Mouse (Mus musculus): ENCODE results near the gene Slc23a2. TPM values are rescaled to one million over a fixed set of nuclear protein-coding genes. Genes with fewer than 3 reads are reported as not detected.

Slc23a2 gene
- polyA plus RNA-seq, 1 experiment from 2014 or later = 12.5 TPM

- Histone ChIP-seq H3K4me2 (no peak overlapping the region), H3K27me3 (no peaks in the 10 kb centered on the region), H3K36me3 (no peaks in the 10 kb centered on the region), H3K4me1 (replicated peaks) (0 out of 2 replicates have a peak, but pooled peaks cover 11% of the 10 kb centered on the region), H3K9ac (replicated peaks) (no peak overlapping the region), H3K4me3 (replicated peaks) (no peak overlapping the region), H3K27ac (0 out of 2 replicates have a peak overlapping the region, but pooled peaks have one; percentile 12), H3K9me3 (no peaks in the 10 kb centered on the region)
- no peak for ATAC-seq (ENCODE audit: insufficient number of reproducible peaks, insufficient read depth, low FRiP score, low TSS enrichment, low read depth)
- 85% methylated on average over 3 of the region's 3 CpGs for WGBS
Observed at GRCm38 (mm10) chr2:132019372-132019811, 125.5 kb downstream of the Slc23a2 start.

GRCm38 (mm10) chr2:132018156-132018555 lies 126.8 kb downstream of the Slc23a2 start:
- no peak overlapping the region for H3K9ac ChIP-seq (replicated peaks)
- no peaks in the 10 kb centered on the region for H3K9me3 ChIP-seq
- H3K4me1 ChIP-seq (replicated peaks) = 0 out of 2 replicates have a peak, but pooled peaks cover 11% of the 10 kb centered on the region
- no peak overlapping the region for H3K4me2 ChIP-seq
- no peaks in the 10 kb centered on the region for H3K27me3 ChIP-seq
- H3K4me3 ChIP-seq (replicated peaks) = no peak overlapping the region
- no peak for ATAC-seq (ENCODE audit: insufficient number of reproducible peaks, insufficient read depth, low FRiP score, low TSS enrichment, low read depth)
- WGBS = 62% methylated on average over 4 of the region's 4 CpGs
- no peak overlapping the region for H3K27ac ChIP-seq
- no peaks in the 10 kb centered on the region for H3K36me3 ChIP-seq

GRCm38 (mm10) chr2:132017611-132018010 lies 127.3 kb downstream of the Slc23a2 start:
- no peak for ATAC-seq (ENCODE audit: insufficient number of reproducible peaks, insufficient read depth, low FRiP score, low TSS enrichment, low read depth)
- H3K36me3 ChIP-seq = no peaks in the 10 kb centered on the region
- 26% methylated on average over 7 of the region's 7 CpGs for WGBS
- no peaks in the 10 kb centered on the region for H3K9me3 ChIP-seq
- H3K27me3 ChIP-seq = no peaks in the 10 kb centered on the region
- H3K4me3 ChIP-seq (replicated peaks) = no peak overlapping the region
- no peak overlapping the region for H3K9ac ChIP-seq (replicated peaks)
- H3K4me1 ChIP-seq (replicated peaks) = 0 out of 2 replicates have a peak, but pooled peaks cover 11% of the 10 kb centered on the region
- H3K27ac ChIP-seq = no peak overlapping the region
- no peak overlapping the region for H3K4me2 ChIP-seq

- no peak overlapping the region for H3K27ac ChIP-seq
- no peaks in the 10 kb centered on the region for H3K36me3 ChIP-seq
- no peak overlapping the region for H3K4me3 ChIP-seq (replicated peaks)
- no peak overlapping the region for H3K9ac ChIP-seq (replicated peaks)
- H3K27me3 ChIP-seq = no peaks in the 10 kb centered on the region
- no peak for ATAC-seq (ENCODE audit: insufficient number of reproducible peaks, insufficient read depth, low FRiP score, low TSS enrichment, low read depth)
- H3K9me3 ChIP-seq = no peaks in the 10 kb centered on the region
- no peak overlapping the region for H3K4me2 ChIP-seq
- H3K4me1 ChIP-seq (replicated peaks) = 0 out of 2 replicates have a peak, but pooled peaks cover 10% of the 10 kb centered on the region
- 86% methylated on average over 1 of the region's 1 CpGs for WGBS
Observed at GRCm38 (mm10) chr2:132016034-132016433, 128.9 kb downstream of the Slc23a2 start.

GRCm38 (mm10) chr2:132013152-132013551 lies 131.8 kb downstream of the Slc23a2 start:
- Histone ChIP-seq H3K9ac (replicated peaks) (no peak overlapping the region), H3K4me1 (replicated peaks) (peaks cover 10% of the 10 kb centered on the region), H3K27me3 (no peaks in the 10 kb centered on the region), H3K36me3 (no peaks in the 10 kb centered on the region), H3K4me3 (replicated peaks) (no peak overlapping the region), H3K9me3 (no peaks in the 10 kb centered on the region), H3K4me2 (no peak overlapping the region), H3K27ac (no peak overlapping the region)
- no peak for ATAC-seq (ENCODE audit: insufficient number of reproducible peaks, insufficient read depth, low FRiP score, low TSS enrichment, low read depth)
- WGBS = 89% methylated on average over 4 of the region's 4 CpGs

GRCm38 (mm10) chr2:132010781-132011180 lies 134.1 kb downstream of the Slc23a2 start:
- peaks cover 32% of the 10 kb centered on the region for H3K4me1 ChIP-seq (replicated peaks)
- WGBS = 81% methylated on average over 2 of the region's 2 CpGs
- no peak overlapping the region for H3K27ac ChIP-seq
- no peaks in the 10 kb centered on the region for H3K9me3 ChIP-seq
- no peaks in the 10 kb centered on the region for H3K27me3 ChIP-seq
- H3K36me3 ChIP-seq = no peaks in the 10 kb centered on the region
- H3K4me3 ChIP-seq (replicated peaks) = no peak overlapping the region
- H3K4me2 ChIP-seq = no peak overlapping the region
- ATAC-seq (ENCODE audit: insufficient number of reproducible peaks, insufficient read depth, low FRiP score, low TSS enrichment, low read depth) = no peak
- H3K9ac ChIP-seq (replicated peaks) = no peak overlapping the region

GRCm38 (mm10) chr2:132008186-132008585 lies 136.7 kb downstream of the Slc23a2 start:
- Histone ChIP-seq H3K9me3 (no peaks in the 10 kb centered on the region), H3K4me3 (replicated peaks) (no peak overlapping the region), H3K4me1 (replicated peaks) (peaks cover 50% of the 10 kb centered on the region), H3K27ac (peak overlapping the region; percentile 83), H3K27me3 (no peaks in the 10 kb centered on the region), H3K36me3 (no peaks in the 10 kb centered on the region), H3K9ac (replicated peaks) (no peak overlapping the region), H3K4me2 (no peak overlapping the region)
- 22% methylated on average over 4 of the region's 4 CpGs for WGBS
- peak; percentile 53; the same call in 1 of the 2 replicates for ATAC-seq (ENCODE audit: insufficient number of reproducible peaks, insufficient read depth, low FRiP score, low TSS enrichment, low read depth)

GRCm38 (mm10) chr2:132007475-132007819 lies 137.5 kb downstream of the Slc23a2 start:
- Histone ChIP-seq H3K4me3 (replicated peaks) (no peak overlapping the region), H3K9me3 (no peaks in the 10 kb centered on the region), H3K27ac (peak overlapping the region; percentile 83; the same call in 1 of the 2 replicates), H3K9ac (replicated peaks) (no peak overlapping the region), H3K36me3 (no peaks in the 10 kb centered on the region), H3K27me3 (no peaks in the 10 kb centered on the region), H3K4me2 (no peak overlapping the region), H3K4me1 (replicated peaks) (peaks cover 50% of the 10 kb centered on the region)
- ATAC-seq (ENCODE audit: insufficient number of reproducible peaks, insufficient read depth, low FRiP score, low TSS enrichment, low read depth) = no peak
- WGBS = 28% methylated on average over 6 of the region's 6 CpGs

GRCm38 (mm10) chr2:132006561-132007474 lies 138.1 kb downstream of the Slc23a2 start:
- no peak for ATAC-seq (ENCODE audit: insufficient number of reproducible peaks, insufficient read depth, low FRiP score, low TSS enrichment, low read depth)
- no peaks in the 10 kb centered on the region for H3K9me3 ChIP-seq
- no peaks in the 10 kb centered on the region for H3K27me3 ChIP-seq
- H3K9ac ChIP-seq (replicated peaks) = no peak overlapping the region
- 75% methylated on average over 18 of the region's 18 CpGs for WGBS
- H3K4me3 ChIP-seq (replicated peaks) = no peak overlapping the region
- no peak overlapping the region for H3K4me2 ChIP-seq
- H3K27ac ChIP-seq = peak overlapping the region; percentile 47
- no peaks in the 10 kb centered on the region for H3K36me3 ChIP-seq
- H3K4me1 ChIP-seq (replicated peaks) = peaks cover 50% of the 10 kb centered on the region

GRCm38 (mm10) chr2:132005445-132005844 lies 139.5 kb downstream of the Slc23a2 start:
- no peak overlapping the region for H3K9ac ChIP-seq (replicated peaks)
- H3K9me3 ChIP-seq = no peaks in the 10 kb centered on the region
- H3K4me1 ChIP-seq (replicated peaks) = peaks cover 50% of the 10 kb centered on the region
- no peak for ATAC-seq (ENCODE audit: insufficient number of reproducible peaks, insufficient read depth, low FRiP score, low TSS enrichment, low read depth)
- no peaks in the 10 kb centered on the region for H3K27me3 ChIP-seq
- no peak overlapping the region for H3K4me3 ChIP-seq (replicated peaks)
- no peak overlapping the region for H3K4me2 ChIP-seq
- WGBS = 88% methylated on average over 4 of the region's 4 CpGs
- H3K27ac ChIP-seq = no peak overlapping the region
- no peaks in the 10 kb centered on the region for H3K36me3 ChIP-seq

GRCm38 (mm10) chr2:132004495-132005136 lies 140.3 kb downstream of the Slc23a2 start:
- no peaks in the 10 kb centered on the region for H3K36me3 ChIP-seq
- H3K27me3 ChIP-seq = no peaks in the 10 kb centered on the region

More at GRCm38 (mm10) chr2:132004495-132005136, 140.3 kb downstream of the Slc23a2 start:
- WGBS = 60% methylated on average over 9 of the region's 9 CpGs
- no peak for ATAC-seq (ENCODE audit: insufficient number of reproducible peaks, insufficient read depth, low FRiP score, low TSS enrichment, low read depth)
- no peak overlapping the region for H3K4me2 ChIP-seq
- H3K4me1 ChIP-seq (replicated peaks) = peaks cover 50% of the 10 kb centered on the region
- H3K9me3 ChIP-seq = no peaks in the 10 kb centered on the region
- H3K9ac ChIP-seq (replicated peaks) = no peak overlapping the region
- H3K4me3 ChIP-seq (replicated peaks) = no peak overlapping the region
- H3K27ac ChIP-seq = peak overlapping the region; percentile 50
